Mouse (Mus musculus) monocyte, adult 5-6 weeks (primary cell): ENCODE data around the gene Pip4k2a. TPM values are rescaled to one million over a fixed set of nuclear protein-coding genes. Genes with fewer than 3 reads are reported as not detected.
"Not testable (repeated sequence)": the region's sequence is repeated elsewhere in the genome, so short reads cannot be mapped to it uniquely, and the experiment has no call there.

Source experiments
- ATAC-seq: fragments of 153-309, 156-312 bp; replicated peaks from 2 replicates; pipeline ENCODE4 v1.8.0; 2017; ENCODE audit warnings: mild to moderate bottlenecking; ENCODE audit not compliant: low TSS enrichment, insufficient number of reproducible peaks, severe bottlenecking, poor library complexity, low FRiP score
- total RNA-seq: library from RNA; stranded (forward); fragments of 200-1000, 200-491, 200-594 nt; gene quantifications from 3 replicates; pipeline ENCODE4 v1.2.3, GENCODE M21; 2017

Pip4k2a gene
- total RNA-seq, result 117 to 157 TPM (median 133 TPM) in 3 replicates

- peak; percentile 70 for ATAC-seq
Observed at GRCm38 (mm10) chr2:18998054-18998478, at the start of gene Pip4k2a, which contains the start of gene 4930426L09Rik. Gene Pip4k2a, minus strand, starts transcription at chr2:18998126. Gene 4930426L09Rik, plus strand, starts transcription at chr2:18998343.

DNA sequence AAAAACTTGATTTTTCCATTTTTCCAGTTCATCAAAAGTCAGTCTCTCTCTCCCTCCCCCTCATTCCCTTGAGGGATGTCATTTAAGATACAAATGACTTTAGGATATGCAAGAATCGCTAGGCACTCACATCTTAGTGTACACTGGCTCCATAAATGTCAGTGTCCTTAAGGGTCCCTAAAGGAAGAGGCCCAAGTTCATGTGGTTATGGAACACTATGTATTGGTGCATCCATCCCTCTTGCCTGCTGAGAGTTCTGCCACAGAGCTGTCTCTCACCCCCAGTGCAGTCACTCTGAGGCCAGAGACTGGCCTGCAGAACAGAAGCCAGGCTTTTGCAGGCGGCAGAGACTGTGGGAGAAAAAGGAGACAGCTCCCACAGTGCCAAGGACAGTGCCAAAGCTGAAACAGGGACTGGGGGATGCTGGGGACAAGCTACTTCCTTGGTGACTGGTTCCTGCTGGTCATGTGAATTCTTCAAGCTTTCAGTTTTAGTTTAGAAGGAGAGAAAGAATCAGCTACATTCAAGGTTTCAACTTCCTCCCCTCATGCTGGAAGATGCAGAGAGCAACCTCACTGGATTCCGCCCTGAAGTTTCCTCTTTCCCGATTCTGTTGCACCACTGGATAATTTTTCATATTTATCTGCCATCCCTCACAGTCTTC lies 40.1 kb upstream of the Pip4k2a start:
- peak; percentile 73 for ATAC-seq

- ATAC-seq, result no peak
Observed at GRCm38 (mm10) chr2:19037430-19037829, 39.5 kb upstream of the Pip4k2a start.

GRCm38 (mm10) chr2:19024807-19025206 lies 26.9 kb upstream of the Pip4k2a start:
- ATAC-seq, result no peak

DNA sequence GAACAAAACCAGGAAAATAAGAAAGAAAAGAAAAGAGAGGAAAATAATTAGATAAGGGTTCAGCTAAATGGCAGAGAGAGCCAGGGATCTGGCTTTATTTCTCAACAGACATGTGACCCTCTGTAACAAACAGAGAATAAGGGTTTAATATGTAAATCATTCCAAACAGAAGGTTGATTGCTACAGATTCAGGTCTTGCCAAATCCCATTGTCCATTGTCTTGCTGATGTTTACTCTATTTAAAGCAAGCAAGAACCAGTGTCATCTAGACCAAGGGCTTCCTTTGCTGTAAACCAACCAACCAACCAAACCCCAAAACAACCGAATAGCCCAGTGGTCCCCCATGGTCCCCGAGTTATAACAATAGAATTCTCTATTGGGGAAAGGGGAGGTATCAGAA lies 20.1 kb upstream of the Pip4k2a start:
- ATAC-seq, result no peak

DNA sequence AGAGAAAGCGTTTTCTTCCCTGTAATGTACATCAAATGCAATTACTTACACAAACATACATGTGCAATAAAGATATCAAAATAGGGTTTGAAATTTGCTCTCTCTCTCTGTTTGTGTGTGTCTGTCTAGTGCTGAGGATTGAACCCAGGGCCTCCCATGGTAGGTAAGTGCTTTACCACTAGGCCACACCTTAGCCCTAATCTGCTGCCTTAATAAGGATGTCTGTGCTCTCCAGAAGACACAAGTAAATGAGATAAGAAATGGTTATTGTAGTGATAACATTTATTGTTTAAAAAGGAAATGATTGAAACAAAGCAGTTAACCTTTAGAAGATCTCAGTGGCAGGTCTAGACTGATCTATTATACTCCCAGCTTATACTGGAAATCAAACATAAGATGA lies 18.9 kb upstream of the Pip4k2a start:
- no peak for ATAC-seq

GRCm38 (mm10) chr2:19016348-19016747 lies 18.4 kb upstream of the Pip4k2a start:
- no peak for ATAC-seq

DNA sequence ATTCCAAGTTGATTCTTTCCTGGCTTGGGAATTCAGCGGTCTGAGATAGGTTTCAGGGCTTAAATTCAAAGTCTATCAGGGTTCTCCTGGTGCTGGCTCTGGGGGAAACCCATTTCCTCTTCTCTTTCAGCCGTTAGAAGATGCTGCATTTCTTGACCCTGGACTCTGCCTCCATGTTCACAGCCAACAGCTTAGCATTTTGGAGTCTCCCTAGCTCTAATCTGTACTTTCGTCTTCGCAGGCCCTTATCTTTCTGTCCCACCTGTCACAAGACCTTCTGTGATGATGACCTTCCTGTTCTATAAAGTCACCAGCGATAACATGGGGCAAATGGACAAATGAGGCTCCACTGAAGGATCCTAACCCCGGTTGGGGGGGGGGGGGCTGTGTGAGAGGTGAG lies 13.5 kb upstream of the Pip4k2a start:
- ATAC-seq, result no peak

DNA sequence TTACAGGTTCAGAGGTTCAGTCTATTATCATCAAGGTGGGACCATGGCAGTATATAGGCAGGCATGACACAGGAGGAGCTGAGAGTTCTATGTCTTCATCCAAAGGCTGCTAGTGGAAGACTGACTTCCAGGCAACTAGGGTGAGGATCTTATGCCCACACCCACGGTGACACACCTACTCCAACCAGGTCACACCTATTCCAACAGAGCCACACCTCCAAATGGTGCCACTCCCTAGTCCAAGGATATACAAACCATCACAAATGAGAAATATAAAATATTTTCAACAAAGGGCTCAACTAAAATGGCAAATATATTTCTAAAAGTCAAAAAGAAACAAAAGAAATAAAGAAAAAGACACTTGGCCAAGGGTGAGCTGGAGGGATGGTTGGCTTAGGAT lies 12.6 kb upstream of the Pip4k2a start:
- not testable (repeated sequence) for ATAC-seq

- no peak for ATAC-seq
Observed at GRCm38 (mm10) chr2:19007580-19007979, 9.7 kb upstream of the Pip4k2a start.

GRCm38 (mm10) chr2:19006124-19006523 lies 8.2 kb upstream of the Pip4k2a start:
- peak; percentile 63 for ATAC-seq

- peak; percentile 95 for ATAC-seq
Observed at GRCm38 (mm10) chr2:19004801-19005200, 6.9 kb upstream of the Pip4k2a start.

DNA sequence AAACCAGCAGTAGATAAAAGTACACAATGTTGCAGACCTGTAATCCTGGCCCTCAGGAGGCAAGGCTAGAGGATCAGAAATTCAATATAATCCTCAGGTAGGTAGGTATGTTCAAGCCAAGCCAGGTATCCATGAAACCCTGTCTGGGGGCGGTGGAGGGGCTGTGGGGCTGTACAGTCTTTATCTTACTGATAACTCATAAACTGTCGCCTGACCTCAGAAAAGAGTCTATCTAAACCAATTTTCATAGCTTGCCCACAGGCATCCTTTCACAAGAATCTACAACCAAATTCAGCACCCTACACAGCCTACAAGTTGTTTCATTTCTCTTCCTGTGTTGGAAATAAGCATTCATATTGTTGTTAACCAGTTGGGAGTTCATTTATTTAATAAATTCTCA lies 1.5 kb upstream of the Pip4k2a start:
- ATAC-seq, result no peak

- peak; percentile 23 for ATAC-seq
Observed at GRCm38 (mm10) chr2:18997387-18997971, 447 bp downstream of the Pip4k2a start.

GRCm38 (mm10) chr2:18996451-18997211 lies 1.3 kb downstream of the Pip4k2a start:
- ATAC-seq, result no peak

GRCm38 (mm10) chr2:18992512-18993510 lies 5.1 kb downstream of the Pip4k2a start:
- ATAC-seq, result no peak

DNA sequence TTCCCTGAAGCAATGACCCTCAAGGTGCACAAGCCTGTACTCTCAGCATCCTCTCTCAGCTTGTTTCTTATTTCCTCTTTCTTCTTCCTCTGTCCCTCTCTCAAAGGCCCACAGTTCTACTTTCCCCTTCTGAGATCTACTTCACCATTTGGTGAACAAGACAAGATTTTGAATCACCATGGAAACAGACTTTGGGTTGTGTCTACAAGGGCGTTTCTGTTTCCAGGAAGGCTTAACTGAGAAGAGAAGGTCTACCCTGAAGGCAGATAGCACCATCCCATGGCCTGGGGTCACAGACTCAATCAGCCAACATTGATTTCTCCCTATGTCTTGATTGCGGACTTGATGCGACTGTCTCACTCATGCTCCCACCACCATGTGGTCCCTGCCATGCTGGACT lies 9.0 kb downstream of the Pip4k2a start:
- peak; percentile 92 for ATAC-seq

GRCm38 (mm10) chr2:18985506-18985905 lies 12.4 kb downstream of the Pip4k2a start:
- ATAC-seq, result no peak
